Mouse (Mus musculus): ENCODE measurements at regions not wholly inside any gene's neighbourhood (a gene's known extent, or its start where the extent isn't known, plus 50 kb on each side); places are given as distances from the start of the nearest gene placed in this dataset.

DNA sequence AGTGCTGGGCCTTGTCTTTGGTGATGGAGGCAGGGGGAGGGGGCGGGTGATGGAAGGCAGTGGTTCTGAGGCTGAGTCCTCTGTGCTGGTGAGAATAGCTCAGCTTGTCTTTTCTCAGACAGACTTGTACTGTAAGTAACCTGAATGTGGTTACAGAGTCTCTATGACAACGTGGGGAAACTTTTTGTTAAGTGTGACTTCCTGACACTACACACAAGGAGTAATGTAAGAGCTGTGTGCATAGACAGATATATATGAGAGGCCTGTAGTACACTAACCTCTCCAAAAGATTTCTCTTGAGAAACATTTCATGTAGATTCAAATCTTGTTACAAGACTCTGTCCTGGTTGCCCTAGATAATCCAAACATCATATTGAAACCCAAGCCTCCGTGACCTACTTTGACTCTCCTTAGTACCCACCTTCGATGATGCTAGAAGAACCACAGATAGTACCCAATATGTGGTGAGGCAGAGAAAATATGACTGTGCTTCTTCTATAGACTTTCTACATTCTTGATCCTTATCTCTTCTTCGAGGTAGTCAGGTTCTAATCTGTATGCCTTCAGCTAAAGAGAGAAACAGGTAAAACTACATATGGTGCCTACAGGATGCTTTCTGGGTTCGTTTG, 424.7 kb downstream of the Ets1 start:
- H3K4me2 ChIP-seq (replicated peaks; ENCODE audit: low read depth) = no peak overlapping the region
- WGBS = 76% methylated on average over 6 of the region's 6 CpGs
- ATAC-seq (ENCODE audit: low FRiP score, low TSS enrichment) = no peak
- H3K27me3 ChIP-seq (ENCODE audit: control insufficient read depth, insufficient read depth, low read length) = no peaks in the 10 kb centered on the region
- H3K4me3 ChIP-seq (ENCODE audit: low read depth, low read length) = no peak overlapping the region
- H3K27ac ChIP-seq (replicated peaks) = no peak overlapping the region
- TF ChIP-seq EP300 (optimal IDR thresholded peaks at IDR 0.05) (no peak), CTCF (IDR thresholded peaks at IDR 0.05; ENCODE audit: low read depth) (no peak)
- H3K9me3 ChIP-seq (ENCODE audit: control insufficient read depth, low read length) = no peaks in the 10 kb centered on the region
- no peak for DNase-seq (ENCODE audit: low spot score)
- H3K36me3 ChIP-seq (ENCODE audit: control insufficient read depth, insufficient read depth, low read length) = no peaks in the 10 kb centered on the region
- no peaks in the 10 kb centered on the region for H3K4me1 ChIP-seq (replicated peaks; ENCODE audit: control insufficient read depth, insufficient read depth)
- H3K9ac ChIP-seq (ENCODE audit: low read length) = no peak overlapping the region

DNA sequence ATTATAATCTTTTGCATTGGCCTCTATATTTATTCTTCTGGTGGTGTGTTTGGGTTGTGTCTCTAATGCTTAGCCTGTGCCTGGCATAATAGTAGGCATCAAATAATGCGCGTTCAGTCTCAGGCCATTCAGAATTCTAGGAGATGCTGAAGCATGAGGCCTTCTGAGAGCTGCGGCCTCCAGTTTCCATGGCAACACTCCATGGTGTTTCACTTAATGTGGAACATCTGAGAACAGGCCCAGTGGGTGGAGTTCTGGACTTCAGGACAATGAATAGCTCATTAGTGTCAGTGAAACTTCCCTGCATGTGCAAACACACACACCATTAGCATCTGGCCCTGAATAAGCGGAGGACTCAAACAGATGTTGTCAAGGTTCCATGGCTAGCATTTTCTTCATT, 426.5 kb downstream of the Ets1 start:
- DNase-seq (ENCODE audit: low spot score) (no peak), ATAC-seq (ENCODE audit: low FRiP score, low TSS enrichment) (no peak)
- H3K9me3 ChIP-seq (ENCODE audit: control insufficient read depth, low read length) = no peaks in the 10 kb centered on the region
- TF ChIP-seq EP300 (optimal IDR thresholded peaks at IDR 0.05) (no peak), CTCF (IDR thresholded peaks at IDR 0.05; ENCODE audit: low read depth) (no peak)
- H3K27ac ChIP-seq (replicated peaks) = no peak overlapping the region
- H3K27me3 ChIP-seq (ENCODE audit: control insufficient read depth, insufficient read depth, low read length) = no peaks in the 10 kb centered on the region
- H3K4me3 ChIP-seq (ENCODE audit: low read depth, low read length) = no peak overlapping the region
- no peaks in the 10 kb centered on the region for H3K4me1 ChIP-seq (replicated peaks; ENCODE audit: control insufficient read depth, insufficient read depth)
- H3K9ac ChIP-seq (ENCODE audit: low read length) = no peak overlapping the region
- 65% methylated on average over 4 of the region's 4 CpGs for WGBS
- H3K4me2 ChIP-seq (replicated peaks; ENCODE audit: low read depth) = no peak overlapping the region
- H3K36me3 ChIP-seq (ENCODE audit: control insufficient read depth, insufficient read depth, low read length) = no peaks in the 10 kb centered on the region

DNA sequence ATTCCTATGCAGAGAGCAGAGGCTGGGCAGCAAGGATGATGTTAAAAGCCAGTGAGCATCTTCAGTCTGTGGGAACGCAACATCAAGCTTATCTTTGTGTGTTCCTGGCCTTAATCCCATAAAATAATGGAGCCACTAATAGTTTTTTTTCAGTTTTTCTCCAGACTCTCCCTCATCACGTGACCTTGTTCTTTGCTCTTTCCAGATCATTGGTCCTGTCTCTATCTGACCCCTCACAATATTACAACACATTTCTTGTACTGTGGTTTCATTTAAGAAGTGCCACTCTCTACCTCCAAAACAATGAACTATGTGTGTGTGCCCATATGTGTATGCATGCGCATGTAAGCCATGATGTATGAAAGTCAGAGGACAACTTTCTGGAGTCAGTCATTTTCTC, 429.3 kb downstream of the Ets1 start:
- ATAC-seq (ENCODE audit: low FRiP score, low TSS enrichment) (no peak), DNase-seq (ENCODE audit: low spot score) (no peak)
- H3K4me1 ChIP-seq (replicated peaks; ENCODE audit: control insufficient read depth, insufficient read depth) = no peaks in the 10 kb centered on the region
- H3K4me3 ChIP-seq (ENCODE audit: low read depth, low read length) = no peak overlapping the region
- no peak for TF ChIP-seq CTCF (IDR thresholded peaks at IDR 0.05; ENCODE audit: low read depth)
- no peak for TF ChIP-seq EP300 (optimal IDR thresholded peaks at IDR 0.05)
- no peak overlapping the region for H3K4me2 ChIP-seq (replicated peaks; ENCODE audit: low read depth)
- H3K9ac ChIP-seq (ENCODE audit: low read length) = no peak overlapping the region
- no peaks in the 10 kb centered on the region for H3K27me3 ChIP-seq (ENCODE audit: control insufficient read depth, insufficient read depth, low read length)
- H3K27ac ChIP-seq (replicated peaks) = no peak overlapping the region
- WGBS = 88% methylated on average over 3 of the region's 3 CpGs
- no peaks in the 10 kb centered on the region for H3K9me3 ChIP-seq (ENCODE audit: control insufficient read depth, low read length)
- H3K36me3 ChIP-seq (ENCODE audit: control insufficient read depth, insufficient read depth, low read length) = no peaks in the 10 kb centered on the region

DNA sequence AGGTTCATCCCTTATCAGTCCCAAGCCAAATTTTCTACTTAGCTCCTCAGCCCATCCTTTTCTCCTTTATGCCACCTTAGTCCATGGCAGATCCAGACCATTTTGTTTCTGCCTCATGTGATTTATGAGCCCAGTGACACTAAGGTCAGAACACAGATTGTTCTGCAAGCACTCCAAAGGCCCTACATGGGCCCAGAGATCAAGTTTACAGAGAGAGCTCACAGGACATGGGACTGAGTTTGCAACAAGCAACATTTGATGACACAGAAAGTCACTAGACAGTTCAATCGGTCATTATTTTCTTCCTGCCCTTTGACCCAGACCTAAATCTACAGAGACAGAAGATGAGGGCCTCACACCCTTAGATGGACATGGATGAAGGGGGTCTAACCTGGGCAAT, 431.5 kb downstream of the Ets1 start:
- Histone ChIP-seq H3K36me3 (ENCODE audit: control insufficient read depth, insufficient read depth, low read length) (no peaks in the 10 kb centered on the region), H3K9me3 (ENCODE audit: control insufficient read depth, low read length) (no peaks in the 10 kb centered on the region), H3K4me1 (replicated peaks; ENCODE audit: control insufficient read depth, insufficient read depth) (no peaks in the 10 kb centered on the region), H3K9ac (ENCODE audit: low read length) (no peak overlapping the region), H3K4me2 (replicated peaks; ENCODE audit: low read depth) (no peak overlapping the region), H3K4me3 (ENCODE audit: low read depth, low read length) (no peak overlapping the region), H3K27ac (replicated peaks) (no peak overlapping the region), H3K27me3 (ENCODE audit: control insufficient read depth, insufficient read depth, low read length) (no peaks in the 10 kb centered on the region)
- no peak for ATAC-seq (ENCODE audit: low FRiP score, low TSS enrichment)
- 97% methylated on average over 1 of the region's 1 CpGs for WGBS
- DNase-seq (ENCODE audit: low spot score) = no peak
- TF ChIP-seq CTCF (IDR thresholded peaks at IDR 0.05; ENCODE audit: low read depth) = no peak
- TF ChIP-seq EP300 (optimal IDR thresholded peaks at IDR 0.05) = no peak

DNA sequence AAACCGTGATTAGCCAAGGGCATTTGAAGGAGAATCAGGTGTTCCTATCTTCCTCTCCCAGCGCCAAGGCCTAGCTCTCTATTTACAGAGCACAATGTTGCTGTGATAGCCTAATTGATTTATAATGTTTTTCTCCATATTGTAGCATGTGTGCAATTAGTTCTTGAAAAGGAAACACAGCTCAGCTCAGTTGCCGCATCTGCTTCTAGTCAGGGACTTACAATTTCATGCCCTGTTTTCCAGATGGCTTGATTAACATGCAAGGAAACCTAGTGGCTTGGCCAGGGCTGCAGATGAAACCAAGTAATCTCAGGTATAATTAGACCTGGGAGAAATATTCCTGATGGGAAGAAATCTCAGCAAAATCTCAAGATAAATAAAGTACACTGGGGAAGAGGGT, 434.1 kb downstream of the Ets1 start:
- Histone ChIP-seq H3K4me1 (replicated peaks; ENCODE audit: control insufficient read depth, insufficient read depth) (no peaks in the 10 kb centered on the region), H3K27ac (replicated peaks) (no peak overlapping the region), H3K36me3 (ENCODE audit: control insufficient read depth, insufficient read depth, low read length) (no peaks in the 10 kb centered on the region), H3K4me3 (ENCODE audit: low read depth, low read length) (no peak overlapping the region), H3K9ac (ENCODE audit: low read length) (no peak overlapping the region), H3K9me3 (ENCODE audit: control insufficient read depth, low read length) (no peaks in the 10 kb centered on the region), H3K27me3 (ENCODE audit: control insufficient read depth, insufficient read depth, low read length) (no peaks in the 10 kb centered on the region), H3K4me2 (replicated peaks; ENCODE audit: low read depth) (no peak overlapping the region)
- WGBS = 53% methylated on average over 3 of the region's 3 CpGs
- DNase-seq (ENCODE audit: low spot score) = no peak
- TF ChIP-seq CTCF (IDR thresholded peaks at IDR 0.05; ENCODE audit: low read depth) = no peak
- no peak for TF ChIP-seq EP300 (optimal IDR thresholded peaks at IDR 0.05)
- ATAC-seq (ENCODE audit: low FRiP score, low TSS enrichment) = no peak

DNA sequence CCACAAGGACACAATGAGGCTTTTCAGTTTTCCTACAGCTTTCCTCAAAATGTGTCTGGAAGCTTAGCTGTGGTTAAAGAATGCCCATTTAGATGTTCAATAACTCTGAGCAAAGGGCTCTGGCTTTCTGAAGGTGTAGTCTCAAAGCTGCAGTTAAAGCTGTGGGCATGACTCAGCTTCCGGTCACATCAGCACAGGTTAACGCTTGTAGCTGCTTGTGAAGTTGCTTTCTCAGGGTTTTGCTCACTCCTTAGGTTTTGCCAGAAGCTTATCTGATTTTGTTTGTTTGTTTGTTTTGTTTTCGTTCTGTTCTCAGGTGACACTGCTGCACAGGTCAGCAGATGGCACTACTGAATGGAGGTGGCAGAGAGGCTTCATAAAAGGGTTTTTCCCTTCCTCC, 444.2 kb downstream of the Ets1 start:
- 49% methylated on average over 3 of the region's 3 CpGs for WGBS
- H3K9ac ChIP-seq (ENCODE audit: low read length) = no peak overlapping the region
- no peaks in the 10 kb centered on the region for H3K9me3 ChIP-seq (ENCODE audit: control insufficient read depth, low read length)
- H3K27ac ChIP-seq (replicated peaks) = no peak overlapping the region
- no peak overlapping the region for H3K4me3 ChIP-seq (ENCODE audit: low read depth, low read length)
- H3K4me1 ChIP-seq (replicated peaks; ENCODE audit: control insufficient read depth, insufficient read depth) = no peaks in the 10 kb centered on the region
- no peak overlapping the region for H3K4me2 ChIP-seq (replicated peaks; ENCODE audit: low read depth)
- H3K27me3 ChIP-seq (ENCODE audit: control insufficient read depth, insufficient read depth, low read length) = no peaks in the 10 kb centered on the region
- no peak for ATAC-seq (ENCODE audit: low FRiP score, low TSS enrichment)
- TF ChIP-seq CTCF (IDR thresholded peaks at IDR 0.05; ENCODE audit: low read depth) (no peak), EP300 (optimal IDR thresholded peaks at IDR 0.05) (no peak)
- H3K36me3 ChIP-seq (ENCODE audit: control insufficient read depth, insufficient read depth, low read length) = no peaks in the 10 kb centered on the region
- no peak for DNase-seq (ENCODE audit: low spot score)

All from stomach, postnatal 0 days (tissue).